Mouse (Mus musculus): Measurements from ENCODE around the gene Asb5. TPM values are rescaled to one million over a fixed set of nuclear protein-coding genes. Genes with fewer than 3 reads are reported as not detected.
"Not testable (repeated sequence)": the region's sequence is repeated elsewhere in the genome, so short reads cannot be mapped to it uniquely, and the experiment has no call there.

Gene Asb5
- polyA plus RNA-seq, 1 experiment from 2014 or later, result 4.2 TPM

DNA sequence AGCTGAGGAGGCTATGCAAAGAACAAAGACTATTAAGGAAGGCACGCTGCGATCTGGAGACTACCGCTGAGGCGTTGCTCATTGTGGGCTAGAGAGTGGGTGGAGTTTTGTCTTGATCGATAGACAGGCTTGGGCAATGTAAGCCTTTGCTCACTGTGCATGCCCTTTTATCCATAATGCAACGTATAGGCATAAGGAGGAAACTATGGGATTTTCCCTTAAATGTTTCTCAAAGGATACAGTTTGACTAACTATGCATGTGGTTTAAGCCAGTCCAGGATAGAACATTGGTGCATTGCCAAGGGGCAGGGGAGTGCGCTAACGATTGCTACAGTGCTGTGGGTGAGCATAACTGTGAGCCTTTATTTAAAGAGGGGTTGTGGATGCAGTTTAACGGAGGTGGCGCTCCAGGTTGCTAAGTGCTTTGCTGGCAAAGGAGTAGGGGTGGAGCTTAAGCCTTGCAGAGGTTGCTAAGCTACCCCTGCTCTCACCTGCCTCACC lies 20.1 kb upstream of the Asb5 start:
- Histone ChIP-seq H3K4me1 (replicated peaks) (peaks cover 7% of the 10 kb centered on the region; the same call in 1 of the 2 replicates), H3K27me3 (ENCODE audit: insufficient read depth, poor library complexity, severe bottlenecking) (no peaks in the 10 kb centered on the region), H3K36me3 (no peaks in the 10 kb centered on the region), H3K9me3 (no peaks in the 10 kb centered on the region), H3K27ac (0 out of 2 replicates have a peak overlapping the region, but pooled peaks have one; percentile 16), H3K4me3 (peak overlapping the region; percentile 54)
- peak; percentile 27 for DNase-seq (ENCODE audit: low spot score)
- 5% methylated on average over 10 of the region's 10 CpGs for WGBS

DNA sequence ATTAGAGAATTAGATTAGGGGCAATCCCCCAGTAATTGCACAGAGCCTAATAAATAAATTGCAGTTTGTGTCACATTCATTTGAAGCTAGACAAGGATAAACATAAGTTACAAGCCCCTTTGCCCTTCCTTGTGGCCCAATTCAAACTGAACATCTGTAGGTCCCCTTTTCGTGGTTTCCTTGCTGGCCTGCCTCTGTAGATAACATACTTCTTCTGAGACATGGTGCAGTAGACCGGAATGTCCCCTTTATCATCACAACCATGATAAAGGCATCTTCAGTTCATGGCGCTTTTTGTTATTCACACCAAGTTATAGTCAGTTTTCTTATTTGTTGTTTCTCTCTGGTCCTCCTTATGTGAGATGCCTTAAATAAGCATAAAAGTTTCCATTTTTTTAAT lies 17.6 kb upstream of the Asb5 start:
- 88% methylated on average over 3 of the region's 3 CpGs for WGBS
- peaks cover 7% of the 10 kb centered on the region; the same call in 1 of the 2 replicates for H3K4me1 ChIP-seq (replicated peaks)
- no peak for DNase-seq (ENCODE audit: low spot score)
- H3K27me3 ChIP-seq (ENCODE audit: insufficient read depth, poor library complexity, severe bottlenecking), result no peaks in the 10 kb centered on the region
- H3K4me3 ChIP-seq, result no peak overlapping the region
- no peak overlapping the region for H3K27ac ChIP-seq
- H3K9me3 ChIP-seq, result no peaks in the 10 kb centered on the region
- H3K36me3 ChIP-seq, result no peaks in the 10 kb centered on the region

DNA sequence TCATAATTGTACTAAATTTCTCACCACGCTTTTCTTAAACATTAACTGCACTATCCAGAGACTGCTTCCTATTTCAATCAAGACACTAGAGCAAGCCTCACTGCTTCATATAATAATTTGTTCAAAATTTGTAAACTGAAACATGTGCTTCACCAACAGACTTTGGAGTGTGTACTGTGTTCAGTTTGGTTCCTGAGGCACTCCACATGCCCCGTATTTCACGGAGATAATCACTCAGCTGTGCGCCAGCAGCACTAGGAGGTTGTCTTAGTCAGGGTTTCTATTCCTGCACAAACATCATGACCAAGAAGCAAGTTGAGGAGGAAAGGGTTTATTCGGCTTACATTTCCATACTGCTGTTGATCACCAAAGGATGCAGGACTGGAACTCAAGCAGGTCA lies 17.2 kb upstream of the Asb5 start:
- not testable (repeated sequence) for H3K9me3 ChIP-seq; H3K27me3 ChIP-seq (ENCODE audit: insufficient read depth, poor library complexity, severe bottlenecking); H3K4me3 ChIP-seq; H3K4me1 ChIP-seq (replicated peaks); DNase-seq (ENCODE audit: low spot score); H3K27ac ChIP-seq; H3K36me3 ChIP-seq
- 91% methylated on average over 5 of the region's 5 CpGs for whole genome bisulfite sequencing

DNA sequence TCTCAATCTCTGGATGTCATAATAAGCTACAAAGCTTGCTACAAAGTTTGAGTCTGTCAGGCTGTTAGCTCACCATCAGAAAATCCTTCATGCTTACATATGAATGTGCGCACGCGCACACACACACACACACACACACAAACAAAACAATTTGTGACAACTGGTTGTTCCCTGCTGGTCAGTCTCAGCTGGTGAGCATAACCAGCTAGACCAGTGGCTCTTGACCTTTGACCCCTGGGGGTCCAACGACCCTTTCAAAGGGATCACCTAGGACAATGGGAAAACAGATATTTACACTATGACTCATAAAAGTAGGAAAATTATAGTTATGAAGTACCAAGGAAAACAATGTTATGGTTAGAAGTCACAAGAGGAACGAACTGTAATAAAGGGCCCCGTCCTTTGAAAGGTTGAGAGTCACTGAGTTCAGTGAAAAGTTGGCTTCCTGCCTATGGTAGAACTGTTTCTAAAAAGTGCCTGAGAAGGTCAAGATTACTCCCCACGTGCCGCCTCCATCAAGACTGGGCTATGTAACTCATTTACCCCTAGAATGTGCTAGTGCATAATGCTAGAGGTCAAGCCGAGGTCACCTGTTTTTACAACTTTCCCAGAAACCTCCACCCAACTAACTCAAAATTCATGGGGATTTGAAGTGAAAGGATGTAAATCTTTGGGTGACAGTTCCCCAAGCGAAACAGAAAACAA lies 10.5 kb upstream of the Asb5 start:
- Histone ChIP-seq H3K4me1 (replicated peaks) (peaks cover 8% of the 10 kb centered on the region), H3K27me3 (ENCODE audit: insufficient read depth, poor library complexity, severe bottlenecking) (no peaks in the 10 kb centered on the region), H3K36me3 (peaks cover 28% of the 10 kb centered on the region; the same call in 1 of the 2 replicates), H3K27ac (no peak overlapping the region), H3K4me3 (no peak overlapping the region), H3K9me3 (no peaks in the 10 kb centered on the region)
- 83% methylated on average over 10 of the region's 10 CpGs for WGBS
- no peak for DNase-seq (ENCODE audit: low spot score)

DNA sequence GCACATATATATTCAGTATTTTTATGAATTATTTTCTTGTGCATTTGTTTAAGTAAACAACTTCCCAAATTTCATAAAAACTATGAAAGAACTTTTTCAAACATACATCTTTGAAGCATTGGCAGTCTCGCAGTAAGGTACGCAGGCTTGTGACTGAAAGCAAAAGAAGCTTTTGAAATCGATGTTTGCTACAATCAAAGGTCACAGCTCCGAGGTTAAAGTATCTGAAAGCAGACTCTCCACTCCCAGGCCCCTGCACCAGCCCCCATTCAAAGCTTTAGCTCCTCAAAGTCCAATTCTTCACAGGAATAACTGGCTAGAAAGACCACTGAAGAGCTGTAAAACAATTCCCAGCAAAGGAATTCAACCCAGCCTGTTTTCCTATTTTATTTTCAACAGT lies 8.9 kb upstream of the Asb5 start:
- DNase-seq (ENCODE audit: low spot score), result no peak
- no peak overlapping the region for H3K27ac ChIP-seq
- H3K36me3 ChIP-seq, result peaks cover 38% of the 10 kb centered on the region
- WGBS, result 70% methylated on average over 4 of the region's 4 CpGs
- H3K27me3 ChIP-seq (ENCODE audit: insufficient read depth, poor library complexity, severe bottlenecking), result no peaks in the 10 kb centered on the region
- H3K4me1 ChIP-seq (replicated peaks), result peaks cover 8% of the 10 kb centered on the region
- H3K9me3 ChIP-seq, result no peaks in the 10 kb centered on the region
- H3K4me3 ChIP-seq, result no peak overlapping the region

DNA sequence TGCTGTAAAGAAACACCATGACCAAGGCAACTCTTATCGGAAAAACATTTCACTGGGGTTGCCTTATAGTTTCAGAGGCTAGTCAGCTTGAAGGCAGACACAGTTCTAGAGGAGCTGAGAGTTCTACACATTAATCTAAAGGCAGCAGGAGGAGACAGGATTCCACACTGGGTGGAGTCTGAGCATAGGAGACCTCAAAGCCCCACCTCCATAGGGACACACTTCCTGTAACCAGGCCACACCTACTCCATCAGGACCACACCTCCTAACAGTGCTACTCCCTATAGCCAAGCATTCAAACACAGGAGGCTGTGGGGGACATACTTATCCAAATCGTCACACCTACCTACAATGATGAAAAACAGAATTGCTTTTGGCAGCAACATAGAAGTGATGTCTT lies 3.8 kb upstream of the Asb5 start:
- WGBS, result 92% methylated on average over 2 of the region's 2 CpGs
- peaks cover 48% of the 10 kb centered on the region for H3K36me3 ChIP-seq
- no peak overlapping the region for H3K27ac ChIP-seq
- no peak for DNase-seq (ENCODE audit: low spot score)
- H3K27me3 ChIP-seq (ENCODE audit: insufficient read depth, poor library complexity, severe bottlenecking), result no peaks in the 10 kb centered on the region
- peaks cover 17% of the 10 kb centered on the region for H3K4me1 ChIP-seq (replicated peaks)
- no peaks in the 10 kb centered on the region for H3K9me3 ChIP-seq
- H3K4me3 ChIP-seq, result no peak overlapping the region

DNA sequence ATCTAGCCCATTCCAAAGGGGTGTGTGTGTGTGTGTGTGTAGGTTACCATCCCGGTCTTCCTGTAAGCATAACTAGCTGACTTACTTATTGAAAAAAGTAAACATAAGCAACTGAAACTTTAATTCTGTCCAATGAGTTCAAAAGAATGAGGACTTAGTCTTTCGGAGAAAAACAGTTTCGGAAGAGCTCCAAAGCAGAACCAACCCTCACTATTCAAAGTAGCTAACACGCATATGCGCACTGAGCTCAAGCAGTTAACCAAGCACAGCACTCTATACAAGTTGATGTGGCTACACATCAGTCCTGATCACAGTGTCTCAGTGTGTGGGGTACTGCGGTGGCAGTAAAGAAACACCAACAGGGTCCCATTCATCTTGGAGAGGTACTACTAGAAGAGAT lies 2.7 kb upstream of the Asb5 start:
- 98% methylated on average over 6 of the region's 6 CpGs for WGBS
- Histone ChIP-seq H3K4me1 (replicated peaks) (peaks cover 12% of the 10 kb centered on the region), H3K36me3 (peaks cover 40% of the 10 kb centered on the region), H3K9me3 (no peaks in the 10 kb centered on the region), H3K27ac (no peak overlapping the region), H3K4me3 (no peak overlapping the region), H3K27me3 (ENCODE audit: insufficient read depth, poor library complexity, severe bottlenecking) (no peaks in the 10 kb centered on the region)
- DNase-seq (ENCODE audit: low spot score), result no peak

DNA sequence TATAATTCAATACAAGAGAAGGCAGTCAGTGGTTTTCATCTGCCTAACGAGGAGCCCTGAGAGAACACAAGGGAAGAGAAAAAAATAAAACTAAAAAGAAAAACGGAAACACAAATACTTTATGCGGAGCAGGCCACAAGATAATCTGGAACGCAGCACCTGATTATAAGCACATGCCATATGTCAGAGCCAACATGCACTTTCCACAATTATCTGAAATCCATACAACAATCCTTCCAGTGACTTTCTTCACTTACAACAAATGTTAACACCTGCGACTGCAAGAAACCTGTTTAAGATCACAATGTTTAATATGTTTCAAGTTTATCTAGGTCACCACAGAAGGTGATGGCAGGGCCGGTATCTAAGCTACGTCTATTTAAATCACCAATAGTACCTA lies 809 bp upstream of the Asb5 start:
- no peaks in the 10 kb centered on the region for H3K27me3 ChIP-seq (ENCODE audit: insufficient read depth, poor library complexity, severe bottlenecking)
- no peak for DNase-seq (ENCODE audit: low spot score)
- no peaks in the 10 kb centered on the region for H3K9me3 ChIP-seq
- peak overlapping the region; percentile 93 for H3K4me3 ChIP-seq
- peaks cover 12% of the 10 kb centered on the region for H3K4me1 ChIP-seq (replicated peaks)
- H3K36me3 ChIP-seq, result peaks cover 25% of the 10 kb centered on the region
- no peak overlapping the region for H3K27ac ChIP-seq
- WGBS, result 70% methylated on average over 7 of the region's 7 CpGs

DNA sequence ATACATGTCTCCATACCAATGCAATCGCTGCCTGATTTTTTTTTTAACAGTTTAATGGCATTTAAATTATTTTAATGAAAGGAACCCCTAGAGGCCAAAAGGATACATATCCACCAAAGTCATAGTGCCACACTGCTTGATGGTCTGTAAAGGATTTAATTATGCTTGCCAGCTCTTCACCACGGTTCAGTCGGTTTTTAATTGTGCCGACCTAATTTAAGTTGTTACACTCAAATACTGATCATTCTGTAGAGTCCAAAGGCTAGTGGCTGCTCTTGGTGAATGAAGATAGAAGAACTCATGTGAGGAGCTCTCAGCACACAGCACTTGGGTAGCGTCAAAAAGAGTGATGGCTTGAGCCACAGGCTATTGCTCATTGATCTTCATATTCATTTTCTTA lies 5.8 kb downstream of the Asb5 start:
- no peak for DNase-seq (ENCODE audit: low spot score)
- 91% methylated on average over 5 of the region's 5 CpGs for WGBS

DNA sequence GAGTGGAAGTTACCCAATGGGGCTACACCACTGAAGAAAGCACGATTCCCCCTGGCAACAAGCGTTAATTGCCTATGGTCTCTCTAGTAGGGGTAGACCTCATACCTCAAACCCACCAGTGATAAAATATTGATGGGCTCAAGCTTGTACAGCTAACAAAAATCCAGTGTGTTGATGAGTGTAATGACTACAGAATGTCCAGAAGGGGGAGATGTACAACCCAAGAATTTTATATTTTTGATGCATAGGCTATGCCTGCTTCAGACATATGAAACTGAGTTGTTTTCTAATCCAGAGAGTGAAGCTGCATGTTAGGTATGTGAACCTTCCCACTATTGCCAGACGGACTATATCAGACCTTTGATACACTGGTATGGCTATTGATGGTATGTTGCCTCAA lies 7.9 kb downstream of the Asb5 start:
- no peak overlapping the region for H3K27ac ChIP-seq
- H3K27me3 ChIP-seq (ENCODE audit: insufficient read depth, poor library complexity, severe bottlenecking), result no peaks in the 10 kb centered on the region
- DNase-seq (ENCODE audit: low spot score), result no peak
- no peaks in the 10 kb centered on the region for H3K9me3 ChIP-seq
- no peaks in the 10 kb centered on the region for H3K4me1 ChIP-seq (replicated peaks)
- H3K4me3 ChIP-seq, result no peak overlapping the region
- 90% methylated on average over 3 of the region's 3 CpGs for WGBS
- no peaks in the 10 kb centered on the region for H3K36me3 ChIP-seq

More for the DNA sequence above, 5.8 kb downstream of the Asb5 start:
- Histone ChIP-seq H3K27me3 (ENCODE audit: insufficient read depth, poor library complexity, severe bottlenecking) (no peaks in the 10 kb centered on the region), H3K9me3 (no peaks in the 10 kb centered on the region), H3K4me1 (replicated peaks) (no peaks in the 10 kb centered on the region), H3K27ac (no peak overlapping the region), H3K36me3 (no peaks in the 10 kb centered on the region), H3K4me3 (no peak overlapping the region)

DNA sequence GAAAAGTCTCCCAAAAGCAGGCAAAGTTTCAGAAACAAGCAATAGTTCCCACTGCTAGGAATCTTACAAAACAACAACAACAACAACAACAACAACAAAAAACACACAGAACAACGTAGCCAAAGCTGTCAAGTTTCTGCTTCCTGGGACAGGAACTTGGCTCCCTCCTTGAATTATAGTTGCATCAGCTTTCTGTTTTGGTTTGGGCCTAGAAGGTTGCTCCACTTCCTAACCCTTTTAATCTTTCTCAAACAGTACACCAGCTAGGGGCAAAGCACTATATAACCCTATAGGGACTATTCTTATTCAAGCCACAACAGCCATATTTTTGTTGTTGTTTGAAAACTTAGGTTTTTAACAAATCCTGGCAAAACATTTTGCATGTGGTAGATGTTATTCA lies 12.0 kb downstream of the Asb5 start:
- no peaks in the 10 kb centered on the region for H3K9me3 ChIP-seq
- no peaks in the 10 kb centered on the region for H3K36me3 ChIP-seq
- H3K4me1 ChIP-seq (replicated peaks), result no peaks in the 10 kb centered on the region
- H3K27me3 ChIP-seq (ENCODE audit: insufficient read depth, poor library complexity, severe bottlenecking), result no peaks in the 10 kb centered on the region
- 76% methylated on average over 1 of the region's 1 CpGs for WGBS
- no peak for DNase-seq (ENCODE audit: low spot score)
- no peak overlapping the region for H3K4me3 ChIP-seq
- no peak overlapping the region for H3K27ac ChIP-seq

DNA sequence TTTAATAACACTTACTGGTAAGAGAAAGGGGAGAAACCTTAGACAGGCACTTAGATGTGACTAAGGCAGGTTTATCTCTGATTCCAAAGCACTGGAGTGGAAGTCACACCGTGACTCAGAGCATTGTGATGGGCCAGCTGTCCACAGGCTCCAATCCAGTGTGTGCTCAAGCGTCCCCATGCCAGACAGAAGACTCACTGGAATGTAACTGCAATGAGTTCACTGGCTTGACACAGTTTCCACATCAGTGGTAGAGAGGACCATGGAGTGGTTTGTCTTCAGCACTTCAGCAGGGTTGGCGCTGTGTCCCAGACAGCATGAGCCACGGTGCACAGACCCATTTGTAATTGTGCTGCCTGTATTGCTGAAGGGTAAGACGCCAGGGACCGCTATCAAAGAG lies 19.0 kb downstream of the Asb5 start:
- 63% methylated on average over 6 of the region's 6 CpGs for WGBS
- no peaks in the 10 kb centered on the region for H3K36me3 ChIP-seq

DNA sequence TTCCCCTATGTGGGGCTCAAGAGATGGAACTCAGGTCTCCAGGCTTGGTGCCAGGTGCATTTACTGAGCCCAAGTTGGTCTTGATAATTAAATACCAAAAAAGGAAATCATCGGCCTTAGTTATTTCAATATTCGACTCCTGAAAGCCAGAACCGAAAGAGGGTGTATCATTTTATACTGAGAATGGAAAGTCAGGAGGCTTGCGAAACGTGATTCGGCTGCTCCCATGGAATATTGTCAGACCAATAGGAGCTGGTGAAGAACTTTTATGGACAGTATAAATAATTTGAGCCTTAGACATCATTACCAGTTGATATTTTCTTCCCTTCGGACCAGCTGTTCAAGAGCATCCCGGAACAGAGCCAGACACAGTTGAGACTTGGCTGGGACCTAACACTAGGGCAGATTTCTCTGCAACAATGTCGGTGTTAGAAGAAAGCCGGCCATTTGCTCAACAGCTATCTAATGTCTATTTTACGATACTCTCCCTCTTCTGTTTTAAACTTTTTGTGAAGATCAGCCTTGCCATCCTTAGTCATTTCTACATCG lies 20.7 kb downstream of the Asb5 start:
- H3K4me3 ChIP-seq, result no peak overlapping the region
- H3K27me3 ChIP-seq (ENCODE audit: insufficient read depth, poor library complexity, severe bottlenecking), result no peaks in the 10 kb centered on the region
- H3K36me3 ChIP-seq, result no peaks in the 10 kb centered on the region
- H3K27ac ChIP-seq, result no peak overlapping the region
- H3K9me3 ChIP-seq, result no peaks in the 10 kb centered on the region
- no peaks in the 10 kb centered on the region for H3K4me1 ChIP-seq (replicated peaks)
- WGBS, result 95% methylated on average over 12 of the region's 12 CpGs
- no peak for DNase-seq (ENCODE audit: low spot score)

More for the DNA sequence above, 19.0 kb downstream of the Asb5 start:
- Histone ChIP-seq H3K27ac (no peak overlapping the region), H3K27me3 (ENCODE audit: insufficient read depth, poor library complexity, severe bottlenecking) (no peaks in the 10 kb centered on the region), H3K4me3 (no peak overlapping the region), H3K4me1 (replicated peaks) (no peaks in the 10 kb centered on the region), H3K9me3 (no peaks in the 10 kb centered on the region)
- no peak for DNase-seq (ENCODE audit: low spot score)
